Mouse (Mus musculus) lung, postnatal 14 days (tissue): ENCODE measurements at regions not wholly inside any gene's neighbourhood (a gene's known extent, or its start where the extent isn't known, plus 50 kb on each side); places are given as distances from the start of the nearest gene placed in this dataset.

Source experiments
- DNase-seq: peaks from one replicate; pipeline ENCODE4 v3.0.0; 2021

DNA sequence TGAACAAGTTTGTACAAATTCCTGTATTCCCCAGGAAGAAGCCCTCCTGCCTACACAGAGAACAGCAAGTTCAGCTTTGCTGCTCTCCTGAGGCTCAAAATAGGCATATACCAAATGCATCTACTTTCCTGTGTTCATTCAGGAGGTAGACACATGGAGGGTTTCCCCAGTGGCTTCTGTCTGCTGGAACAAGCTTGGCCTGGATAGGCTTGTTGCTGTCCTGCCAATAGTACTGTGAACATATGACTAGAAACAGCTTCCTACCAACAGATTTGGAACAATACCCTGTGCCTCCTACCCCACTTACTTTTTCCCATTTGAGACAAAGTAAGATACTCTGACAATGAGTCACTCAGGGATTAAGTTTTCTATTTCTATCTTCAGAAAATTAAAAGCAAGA is 93.8 kb upstream of the Wdpcp start:
- no peak for DNase-seq

DNA sequence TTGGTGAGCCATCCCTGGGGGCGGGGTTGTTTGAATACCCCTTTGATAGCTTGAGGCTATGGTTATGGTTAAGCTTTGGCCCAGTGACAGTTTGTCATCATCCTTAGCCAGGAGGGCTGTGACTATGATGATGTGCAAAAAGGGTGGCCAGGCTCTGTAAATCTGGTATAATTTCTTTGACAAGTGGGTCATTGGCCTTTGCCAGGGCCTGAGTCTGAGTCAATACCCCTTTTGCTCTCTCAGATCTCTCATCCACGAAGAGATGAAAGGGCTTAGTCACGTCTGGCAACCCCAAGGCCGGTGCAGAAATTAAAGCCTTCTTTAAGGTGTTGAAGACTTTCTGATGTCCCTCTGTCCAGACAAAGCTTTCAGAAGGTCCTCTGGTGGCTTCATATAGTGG is 99.7 kb upstream of the Ugp2 start:
- DNase-seq: no peak

DNA sequence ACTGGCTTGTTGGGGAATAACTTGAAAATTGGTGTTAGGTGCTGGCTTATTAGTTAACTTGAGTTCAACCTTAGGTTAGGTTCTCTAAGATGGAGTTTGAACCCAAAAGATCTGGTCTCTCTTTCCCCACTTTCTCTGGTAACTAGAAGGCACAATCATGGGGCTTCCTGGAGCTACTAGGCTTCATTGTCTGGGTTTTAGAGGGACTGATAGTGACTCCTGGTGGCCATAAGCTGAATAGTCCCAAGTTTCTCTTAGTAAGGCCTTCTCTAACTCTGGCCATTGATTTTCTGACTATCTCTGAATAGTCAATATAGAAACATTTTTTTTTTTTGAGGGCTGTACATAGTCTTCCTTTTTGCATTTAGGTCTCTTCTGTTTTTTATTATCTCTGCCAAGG is 97.5 kb upstream of the Ugp2 start:
- peak; percentile 15 for DNase-seq

DNA sequence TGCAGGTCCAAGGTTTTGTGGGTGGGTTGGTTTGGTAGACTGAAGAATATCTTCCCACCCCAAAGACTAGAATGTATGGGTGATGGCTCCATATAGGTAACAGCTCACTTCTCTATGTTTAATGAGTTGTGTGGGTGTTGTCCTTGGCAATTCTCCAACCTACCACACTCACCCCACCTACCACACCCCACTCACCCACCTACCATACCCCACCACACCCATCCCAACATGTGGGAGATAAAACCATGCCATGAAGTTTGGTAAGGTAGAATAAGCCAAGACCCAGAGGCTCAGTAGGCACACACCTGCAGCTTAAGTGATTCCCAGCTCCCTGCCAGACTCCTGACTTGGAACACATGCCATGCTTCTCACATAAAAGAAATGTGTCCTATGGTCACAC is 89.0 kb upstream of the Ugp2 start:
- no peak for DNase-seq

DNA sequence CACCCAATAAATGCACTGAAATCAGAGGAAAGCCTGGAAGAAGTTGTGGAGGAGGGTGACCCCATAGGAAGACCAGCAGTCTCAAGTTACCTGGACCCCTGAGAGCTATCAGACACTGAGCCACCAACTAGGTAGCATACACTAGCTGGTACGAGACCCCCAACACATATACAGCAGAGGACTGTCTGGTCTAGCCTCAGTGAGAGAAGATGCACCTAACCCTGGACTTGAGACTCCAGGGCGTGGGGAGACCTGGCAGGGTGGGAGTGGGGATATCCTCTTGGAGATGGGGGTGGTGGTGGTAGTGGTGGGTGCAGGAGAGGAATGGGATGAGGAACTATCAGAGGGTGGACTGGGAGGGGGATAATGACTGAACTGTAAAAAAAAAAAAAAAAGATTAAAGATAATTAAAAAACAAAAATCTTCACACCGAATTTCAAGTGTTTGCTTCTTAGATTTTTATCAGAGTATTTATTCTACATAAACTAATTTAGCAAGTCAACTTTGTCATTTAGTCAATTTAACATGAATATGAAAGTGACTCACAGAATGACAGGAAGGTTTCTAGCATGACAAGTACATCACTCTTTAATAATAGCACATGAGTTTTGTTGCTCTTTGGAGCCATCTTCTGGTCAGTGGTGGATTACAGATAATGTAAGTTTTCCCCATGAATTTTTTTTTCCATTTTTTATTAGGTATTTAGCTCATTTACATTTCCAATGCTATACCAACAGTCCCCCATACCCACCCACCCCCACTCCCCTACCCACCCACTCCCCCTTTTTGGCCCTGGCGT is 82.5 kb upstream of the Ugp2 start:
- peak; percentile 56 for DNase-seq

DNA sequence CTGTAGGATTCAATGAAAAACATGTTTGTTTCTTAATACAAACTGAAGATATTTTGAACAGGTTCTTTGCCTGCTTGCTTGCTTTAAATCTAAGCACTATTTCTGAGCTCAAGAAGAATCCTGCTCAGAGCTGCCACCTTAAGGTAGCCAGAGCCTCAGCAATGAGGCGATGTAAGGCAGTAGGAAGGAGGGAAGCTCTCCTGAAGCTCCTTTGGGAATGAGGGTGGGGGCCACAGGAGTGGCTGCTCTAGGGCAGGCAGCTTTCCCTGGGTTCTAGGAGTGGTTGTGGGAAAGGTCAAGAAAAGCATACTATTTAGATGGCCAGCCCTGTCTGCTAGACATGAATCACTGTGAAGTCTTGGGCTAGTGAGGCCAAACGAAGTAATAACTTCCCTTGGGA is 62.7 kb upstream of the Ugp2 start:
- peak; percentile 24 for DNase-seq

DNA sequence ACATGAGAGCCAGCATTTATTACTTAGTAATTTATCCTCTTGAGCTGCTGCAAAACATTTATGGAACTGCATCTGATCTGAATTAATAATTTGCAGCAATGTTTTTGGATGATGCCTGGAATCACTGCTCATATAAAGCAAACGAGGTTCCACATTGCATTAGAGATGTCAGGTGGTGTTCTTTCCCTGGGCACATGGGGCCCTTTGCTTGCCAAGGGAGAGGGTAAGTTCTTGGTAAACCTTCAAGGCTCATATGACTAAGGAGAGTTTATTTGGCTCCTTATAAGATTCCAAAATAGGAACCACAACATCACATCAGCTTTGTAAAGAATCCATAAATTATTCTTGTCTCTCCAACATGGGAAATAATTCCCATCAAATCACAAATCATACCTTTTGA is 59.0 kb upstream of the Ugp2 start:
- no peak for DNase-seq

DNA sequence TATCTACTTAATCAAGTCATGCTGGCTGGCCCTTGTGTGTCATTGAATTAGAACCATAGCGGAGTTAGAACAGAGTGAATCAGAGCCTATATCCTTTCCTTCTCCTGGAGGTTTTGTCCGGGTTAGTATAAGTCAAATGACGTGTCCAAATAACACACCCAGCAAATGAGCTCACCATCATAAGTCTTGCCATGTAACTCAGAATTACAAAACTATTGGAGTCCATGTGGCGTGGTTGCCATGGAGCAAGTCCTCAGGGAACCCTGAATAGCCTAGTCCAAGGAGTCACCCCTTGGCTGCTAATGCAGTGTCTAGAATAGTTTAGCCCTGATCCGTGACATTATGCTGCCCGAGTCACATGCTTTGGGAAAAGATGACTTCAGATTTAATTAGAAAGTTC is 57.7 kb upstream of the Ugp2 start:
- DNase-seq: no peak

DNA sequence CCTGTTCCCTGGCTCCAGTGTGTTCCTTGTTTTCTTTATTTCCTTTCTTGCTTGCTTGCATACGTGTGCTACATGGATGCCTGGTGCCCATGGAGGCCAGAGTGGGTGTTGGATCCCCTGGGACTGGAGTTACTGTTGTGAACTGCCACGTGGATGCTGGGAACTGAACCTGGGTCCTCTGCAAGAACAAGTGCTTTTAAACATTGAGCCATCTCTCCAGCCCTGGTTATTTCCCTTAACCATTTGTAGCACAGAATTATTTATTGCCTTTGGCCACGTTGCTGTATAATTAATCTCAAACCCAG is 57.0 kb upstream of the Ugp2 start:
- no peak for DNase-seq

DNA sequence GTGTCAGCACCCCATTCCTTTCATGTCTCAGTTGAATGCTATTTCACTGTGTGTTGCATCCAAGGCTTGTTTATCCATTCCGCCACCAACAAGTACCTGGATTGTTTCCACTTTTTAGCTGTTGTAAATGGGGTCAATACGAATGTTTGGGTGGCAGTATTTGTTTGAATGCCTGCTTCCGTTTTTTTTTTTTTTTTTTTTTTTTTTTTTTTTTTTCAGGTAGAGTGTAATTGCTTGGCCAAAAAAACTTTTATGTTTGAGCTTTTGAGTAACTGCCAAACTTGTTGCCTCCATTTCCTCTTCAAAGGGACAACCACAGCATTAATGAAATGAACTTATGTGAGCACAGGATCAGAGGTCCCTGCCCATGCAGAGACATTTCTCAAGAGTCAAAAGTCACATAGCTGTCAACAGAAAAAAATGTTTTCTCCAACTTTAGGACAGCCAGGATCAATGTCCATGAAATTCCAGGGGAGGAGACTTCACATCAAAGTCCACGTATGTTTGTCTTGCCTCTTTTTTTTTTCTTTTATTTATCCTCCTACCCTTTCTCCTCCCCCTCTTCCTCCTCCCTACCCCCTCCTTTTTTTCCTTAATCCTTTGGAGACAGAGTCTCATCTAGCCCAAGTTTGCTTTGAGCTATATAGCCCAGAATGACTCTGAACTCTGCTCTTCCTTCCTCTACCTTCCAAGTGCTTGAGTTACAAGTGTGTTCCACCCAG is 56.5 kb upstream of the Ugp2 start:
- DNase-seq: no peak

DNA sequence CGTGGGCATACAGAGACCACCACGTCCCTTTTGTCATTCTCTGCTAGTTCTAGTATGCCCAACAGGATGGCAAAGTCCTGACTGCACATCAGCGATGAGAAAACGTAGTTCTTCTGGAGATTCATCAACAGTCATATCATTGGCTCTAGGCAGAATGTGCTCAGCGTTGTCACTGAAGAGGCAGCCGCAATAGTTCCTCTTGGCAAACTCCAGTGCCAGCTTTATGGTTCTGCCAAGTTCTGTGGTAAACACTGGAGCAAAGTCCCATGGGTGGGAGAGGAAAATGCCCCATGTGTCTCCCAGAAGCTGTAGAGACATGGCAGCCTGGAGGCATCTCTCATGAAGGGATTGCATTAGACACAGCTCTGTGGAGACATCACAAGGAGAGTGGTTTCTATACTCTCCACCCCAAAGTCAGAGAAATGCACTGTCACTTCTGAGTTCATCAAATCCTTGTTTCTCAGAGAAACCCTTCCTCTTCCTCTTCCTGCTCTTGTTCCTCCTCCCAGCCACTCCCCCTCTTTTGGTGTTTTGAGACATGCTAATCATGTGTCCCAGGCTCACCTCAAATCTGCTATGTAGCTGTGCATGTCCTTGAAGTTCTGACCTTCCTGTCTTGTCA is 54.6 kb upstream of the Ugp2 start:
- DNase-seq: no peak

DNA sequence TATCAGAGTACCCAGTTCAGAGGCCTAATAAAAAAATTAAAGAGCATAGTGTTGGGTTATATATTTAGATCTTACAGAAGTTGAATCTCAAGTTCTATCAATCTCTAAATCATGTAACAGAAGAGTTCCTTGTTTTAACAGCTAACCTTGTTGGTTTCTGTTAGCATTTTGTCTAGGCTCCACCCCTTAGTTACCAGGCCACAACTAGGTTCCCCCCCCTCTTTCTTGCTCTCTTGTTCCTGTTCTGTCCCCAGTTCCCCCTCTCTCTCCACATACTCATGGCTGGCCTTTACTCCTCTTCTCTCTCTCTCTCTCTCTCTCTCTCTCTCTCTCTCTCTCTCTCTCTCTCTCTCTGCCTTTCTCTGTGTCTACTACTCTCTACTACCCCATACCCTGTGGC is 53.3 kb upstream of the Ugp2 start:
- DNase-seq: no peak

DNA sequence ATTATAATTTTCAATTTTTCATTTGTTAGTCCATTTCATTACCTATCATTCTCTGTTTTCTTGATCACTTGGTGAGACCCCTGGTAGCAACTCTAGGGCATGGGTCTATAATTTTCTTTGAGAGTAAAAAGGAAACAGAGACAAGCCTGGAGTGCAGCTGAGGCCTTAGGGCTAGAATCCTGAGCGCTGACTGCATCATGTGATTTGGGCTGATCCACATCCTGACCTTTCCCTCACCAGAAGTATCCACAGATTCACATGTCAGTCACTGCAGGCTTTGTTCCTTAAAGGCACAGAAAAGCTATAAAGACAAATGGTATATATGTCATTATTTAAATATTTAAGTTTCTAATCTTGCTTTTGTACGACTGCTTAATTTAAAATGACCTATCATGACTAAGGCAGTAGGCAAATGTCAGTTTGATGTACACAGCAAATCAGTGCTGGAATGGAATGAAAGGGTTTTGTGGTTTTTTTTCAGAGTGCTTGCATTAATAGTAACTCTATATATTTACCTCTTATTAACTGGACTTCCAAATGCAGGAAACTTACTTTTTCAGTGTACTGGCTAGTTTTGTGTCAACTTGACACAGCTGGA is 51.4 kb upstream of the Ugp2 start:
- DNase-seq: no peak
